Mouse (Mus musculus): ENCODE results near the gene Retsat. TPM values are rescaled to one million over a fixed set of nuclear protein-coding genes. Genes with fewer than 3 reads are reported as not detected.

The Retsat gene
- polyA plus RNA-seq, 1 experiment = 17.1 TPM

GRCm38 (mm10) chr6:72641218-72641954 is 43.1 kb downstream of the Retsat start:
- Histone ChIP-seq H3K36me3 (ENCODE audit: control insufficient read depth, insufficient read depth, low read length) (no peaks in the 10 kb centered on the region), H3K4me3 (ENCODE audit: control insufficient read depth, insufficient read depth, low read length) (no peak overlapping the region), H3K27ac (ENCODE audit: control insufficient read depth, insufficient read depth, low read length) (no peak overlapping the region), H3K27me3 (ENCODE audit: control insufficient read depth, insufficient read depth, low read length) (no peaks in the 10 kb centered on the region), H3K4me1 (replicated peaks; ENCODE audit: control insufficient read depth, insufficient read depth, low read length) (no peaks in the 10 kb centered on the region)
- 87% methylated on average over 18 of the region's 18 CpGs for WGBS
- no peak for DNase-seq
- TF ChIP-seq CTCF (IDR thresholded peaks at IDR 0.05; ENCODE audit: borderline replicate concordance, control insufficient read depth, extremely low read depth, insufficient read depth, low read length, poor library complexity) = no peak
- TF ChIP-seq POLR2A (IDR thresholded peaks at IDR 0.05; ENCODE audit: control insufficient read depth, extremely low read depth, insufficient read depth, low read length, poor library complexity) = no peak

- DNase-seq = no peak
- TF ChIP-seq POLR2A (IDR thresholded peaks at IDR 0.05; ENCODE audit: control insufficient read depth, extremely low read depth, insufficient read depth, low read length, poor library complexity) (no peak), CTCF (IDR thresholded peaks at IDR 0.05; ENCODE audit: borderline replicate concordance, control insufficient read depth, extremely low read depth, insufficient read depth, low read length, poor library complexity) (no peak)
- no peaks in the 10 kb centered on the region for H3K36me3 ChIP-seq (ENCODE audit: control insufficient read depth, insufficient read depth, low read length)
- 14% methylated on average over 4 of the region's 4 CpGs for WGBS
- H3K4me3 ChIP-seq (ENCODE audit: control insufficient read depth, insufficient read depth, low read length) = no peak overlapping the region
- no peaks in the 10 kb centered on the region for H3K4me1 ChIP-seq (replicated peaks; ENCODE audit: control insufficient read depth, insufficient read depth, low read length)
- H3K27ac ChIP-seq (ENCODE audit: control insufficient read depth, insufficient read depth, low read length) = no peak overlapping the region
- no peaks in the 10 kb centered on the region for H3K27me3 ChIP-seq (ENCODE audit: control insufficient read depth, insufficient read depth, low read length)
Observed at GRCm38 (mm10) chr6:72644576-72644975, 46.3 kb downstream of the Retsat start.

GRCm38 (mm10) chr6:72645364-72645763 is 47.1 kb downstream of the Retsat start:
- no peak overlapping the region for H3K27ac ChIP-seq (ENCODE audit: control insufficient read depth, insufficient read depth, low read length)
- H3K27me3 ChIP-seq (ENCODE audit: control insufficient read depth, insufficient read depth, low read length) = no peaks in the 10 kb centered on the region
- DNase-seq = no peak
- TF ChIP-seq POLR2A (IDR thresholded peaks at IDR 0.05; ENCODE audit: control insufficient read depth, extremely low read depth, insufficient read depth, low read length, poor library complexity) (no peak), CTCF (IDR thresholded peaks at IDR 0.05; ENCODE audit: borderline replicate concordance, control insufficient read depth, extremely low read depth, insufficient read depth, low read length, poor library complexity) (no peak)
- H3K36me3 ChIP-seq (ENCODE audit: control insufficient read depth, insufficient read depth, low read length) = no peaks in the 10 kb centered on the region
- H3K4me3 ChIP-seq (ENCODE audit: control insufficient read depth, insufficient read depth, low read length) = no peak overlapping the region
- no peaks in the 10 kb centered on the region for H3K4me1 ChIP-seq (replicated peaks; ENCODE audit: control insufficient read depth, insufficient read depth, low read length)
- WGBS = 96% methylated on average over 7 of the region's 7 CpGs

- H3K27me3 ChIP-seq (ENCODE audit: control insufficient read depth, insufficient read depth, low read length) = no peaks in the 10 kb centered on the region
- DNase-seq = peak; percentile 62
- TF ChIP-seq POLR2A (IDR thresholded peaks at IDR 0.05; ENCODE audit: control insufficient read depth, extremely low read depth, insufficient read depth, low read length, poor library complexity) (no peak), CTCF (IDR thresholded peaks at IDR 0.05; ENCODE audit: borderline replicate concordance, control insufficient read depth, extremely low read depth, insufficient read depth, low read length, poor library complexity) (no peak)
- no peak overlapping the region for H3K4me3 ChIP-seq (ENCODE audit: control insufficient read depth, insufficient read depth, low read length)
- 70% methylated on average over 10 of the region's 10 CpGs for WGBS
- no peaks in the 10 kb centered on the region for H3K36me3 ChIP-seq (ENCODE audit: control insufficient read depth, insufficient read depth, low read length)
- H3K27ac ChIP-seq (ENCODE audit: control insufficient read depth, insufficient read depth, low read length) = no peak overlapping the region
- H3K4me1 ChIP-seq (replicated peaks; ENCODE audit: control insufficient read depth, insufficient read depth, low read length) = no peaks in the 10 kb centered on the region
Observed at GRCm38 (mm10) chr6:72647383-72647820, 49.1 kb downstream of the Retsat start.

- no peak overlapping the region for H3K27ac ChIP-seq (ENCODE audit: control insufficient read depth, insufficient read depth, low read length)
- 90% methylated on average over 12 of the region's 12 CpGs for WGBS
- no peak for TF ChIP-seq POLR2A (IDR thresholded peaks at IDR 0.05; ENCODE audit: control insufficient read depth, extremely low read depth, insufficient read depth, low read length, poor library complexity)
- no peak for TF ChIP-seq CTCF (IDR thresholded peaks at IDR 0.05; ENCODE audit: borderline replicate concordance, control insufficient read depth, extremely low read depth, insufficient read depth, low read length, poor library complexity)
Observed at GRCm38 (mm10) chr6:72648002-72648595, 49.8 kb downstream of the Retsat start.

GRCm38 (mm10) chr6:72650338-72650851 is 52.1 kb downstream of the Retsat start:
- WGBS = 90% methylated on average over 10 of the region's 10 CpGs
- no peaks in the 10 kb centered on the region for H3K36me3 ChIP-seq (ENCODE audit: control insufficient read depth, insufficient read depth, low read length)
- no peaks in the 10 kb centered on the region for H3K27me3 ChIP-seq (ENCODE audit: control insufficient read depth, insufficient read depth, low read length)
- H3K4me3 ChIP-seq (ENCODE audit: control insufficient read depth, insufficient read depth, low read length) = no peak overlapping the region
- no peak overlapping the region for H3K27ac ChIP-seq (ENCODE audit: control insufficient read depth, insufficient read depth, low read length)
- TF ChIP-seq POLR2A (IDR thresholded peaks at IDR 0.05; ENCODE audit: control insufficient read depth, extremely low read depth, insufficient read depth, low read length, poor library complexity) (no peak), CTCF (IDR thresholded peaks at IDR 0.05; ENCODE audit: borderline replicate concordance, control insufficient read depth, extremely low read depth, insufficient read depth, low read length, poor library complexity) (no peak)
- peaks cover 3% of the 10 kb centered on the region for H3K4me1 ChIP-seq (replicated peaks; ENCODE audit: control insufficient read depth, insufficient read depth, low read length)
- DNase-seq = no peak

More at GRCm38 (mm10) chr6:72648002-72648595, 49.8 kb downstream of the Retsat start:
- Histone ChIP-seq H3K36me3 (ENCODE audit: control insufficient read depth, insufficient read depth, low read length) (no peaks in the 10 kb centered on the region), H3K27me3 (ENCODE audit: control insufficient read depth, insufficient read depth, low read length) (no peaks in the 10 kb centered on the region), H3K4me3 (ENCODE audit: control insufficient read depth, insufficient read depth, low read length) (no peak overlapping the region), H3K4me1 (replicated peaks; ENCODE audit: control insufficient read depth, insufficient read depth, low read length) (no peaks in the 10 kb centered on the region)
- no peak for DNase-seq

All from thymus, adult 2 months (tissue).